Mouse (Mus musculus): Measurements from ENCODE around the gene Ints14. TPM values are rescaled to one million over a fixed set of nuclear protein-coding genes. Genes with fewer than 3 reads are reported as not detected.

Ints14 gene
- polyA plus RNA-seq, 1 experiment from 2014 or later, result 35.1 TPM

DNA sequence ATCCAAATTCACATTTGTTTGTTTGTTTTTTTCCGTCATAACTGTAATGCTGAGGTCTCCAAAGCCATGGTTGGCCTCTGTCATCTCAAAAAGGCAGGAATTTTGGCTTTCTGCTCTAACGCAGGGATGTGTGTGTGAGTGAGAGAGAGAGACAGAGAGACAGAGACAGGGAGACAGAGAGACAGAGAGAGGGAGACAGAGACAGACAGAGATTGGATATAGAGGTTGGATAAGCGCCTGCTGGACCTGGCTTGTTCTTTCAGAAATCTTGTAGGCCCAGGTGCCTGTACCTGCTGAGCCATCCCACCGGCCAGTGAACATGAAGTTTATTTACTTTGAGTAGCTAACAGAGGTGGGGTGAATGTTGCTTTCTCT is 71.2 kb downstream of the Ints14 start:
- Histone ChIP-seq H3K27me3 (ENCODE audit: control insufficient read depth, insufficient read depth, low read depth, low read length) (no peaks in the 10 kb centered on the region), H3K4me1 (ENCODE audit: control insufficient read depth, insufficient read depth, low read length) (peaks cover 9% of the 10 kb centered on the region), H3K27ac (ENCODE audit: low read length) (no peak overlapping the region), H3K9me3 (replicated peaks; ENCODE audit: control insufficient read depth, low read length, poor library complexity, severe bottlenecking) (no peaks in the 10 kb centered on the region), H3K9ac (ENCODE audit: low read depth, low read length) (no peak overlapping the region), H3K36me3 (ENCODE audit: control insufficient read depth, insufficient read depth, low read length) (no peaks in the 10 kb centered on the region), H3K4me2 (ENCODE audit: low read length) (no peak overlapping the region), H3K4me3 (ENCODE audit: low read depth, low read length) (peak overlapping the region; percentile 98; the same call in 1 of the 2 replicates)
- 36% methylated on average over 4 of the region's 4 CpGs for WGBS
- ATAC-seq, result no peak

- ATAC-seq, result peak; percentile 96
- Histone ChIP-seq H3K4me3 (ENCODE audit: low read depth, low read length) (peak within 1 kb of the TSS; percentile 98), H3K36me3 (ENCODE audit: control insufficient read depth, insufficient read depth, low read length) (no peaks in the 10 kb centered on the region), H3K4me2 (ENCODE audit: low read length) (peak within 1 kb of the TSS; percentile 93), H3K9me3 (replicated peaks; ENCODE audit: control insufficient read depth, low read length, poor library complexity, severe bottlenecking) (no peaks in the 10 kb centered on the region), H3K9ac (ENCODE audit: low read depth, low read length) (peak within 1 kb of the TSS; percentile 99), H3K27me3 (ENCODE audit: control insufficient read depth, insufficient read depth, low read depth, low read length) (no peaks in the 10 kb centered on the region), H3K27ac (ENCODE audit: low read length) (peak within 1 kb of the TSS; percentile 92), H3K4me1 (ENCODE audit: control insufficient read depth, insufficient read depth, low read length) (peaks cover 9% of the 10 kb centered on the region)
- under 1% methylated on average over 75 of the region's 85 CpGs for WGBS
Measured at GRCm38 (mm10) chr9:65032269-65033108, 71.8 kb downstream of the Ints14 start, which contains the start of gene Dpp8. TSS of gene Dpp8 (plus strand) at chr9:65032414.

- Histone ChIP-seq H3K4me3 (ENCODE audit: low read depth, low read length) (no peak overlapping the region), H3K4me2 (ENCODE audit: low read length) (no peak overlapping the region), H3K36me3 (ENCODE audit: control insufficient read depth, insufficient read depth, low read length) (peaks cover 10% of the 10 kb centered on the region), H3K27me3 (ENCODE audit: control insufficient read depth, insufficient read depth, low read depth, low read length) (no peaks in the 10 kb centered on the region), H3K4me1 (ENCODE audit: control insufficient read depth, insufficient read depth, low read length) (peaks cover 9% of the 10 kb centered on the region), H3K9me3 (replicated peaks; ENCODE audit: control insufficient read depth, low read length, poor library complexity, severe bottlenecking) (no peaks in the 10 kb centered on the region), H3K9ac (ENCODE audit: low read depth, low read length) (no peak overlapping the region), H3K27ac (ENCODE audit: low read length) (no peak overlapping the region)
- no peak for ATAC-seq
- 59% methylated on average over 1 of the region's 1 CpGs for WGBS
Measured at GRCm38 (mm10) chr9:65036456-65036855, 75.8 kb downstream of the Ints14 start.

Small RNA genes within 50 kb of the gene (microRNA-seq; reads per million reads assigned to microRNA genes)
- gene Gm25640, result not detected

Other genes with a start within 250 kb of the Ints14 start
- 439 and 482 TPM in 2 replicates for gene Rab11a, start 223.1 kb upstream of the Ints14 start, polyA plus RNA-seq (2015; fragmentation: Nextera tagmentation; extraction: Ambion mirVana)
- gene Dennd4a, start 149.6 kb upstream of the Ints14 start, polyA plus RNA-seq (2015; fragmentation: Nextera tagmentation; extraction: Ambion mirVana), result 9.6 and 10.2 TPM in 2 replicates
- 0.10 and 0.20 TPM in 2 replicates for gene Slc24a1, start 9.3 kb upstream of the Ints14 start, polyA plus RNA-seq (2015; fragmentation: Nextera tagmentation; extraction: Ambion mirVana)
- gene Hacd3, start 60.8 kb downstream of the Ints14 start, polyA plus RNA-seq (2015; fragmentation: Nextera tagmentation; extraction: Ambion mirVana), result 241 and 246 TPM in 2 replicates
- gene Dpp8, start 71.5 kb downstream of the Ints14 start, polyA plus RNA-seq (2015; fragmentation: Nextera tagmentation; extraction: Ambion mirVana), result 39.3 and 42.7 TPM in 2 replicates
- gene Igdcc4, start 140.6 kb downstream of the Ints14 start, polyA plus RNA-seq (2015; fragmentation: Nextera tagmentation; extraction: Ambion mirVana), result 13.4 and 15.9 TPM in 2 replicates
- gene Igdcc3, start 180.3 kb downstream of the Ints14 start, polyA plus RNA-seq (2015; fragmentation: Nextera tagmentation; extraction: Ambion mirVana), result 8.7 and 9.1 TPM in 2 replicates
- gene Parp16, start 234.4 kb downstream of the Ints14 start, polyA plus RNA-seq (2015; fragmentation: Nextera tagmentation; extraction: Ambion mirVana), result 8.5 and 9.0 TPM in 2 replicates